Mouse (Mus musculus) liver, postnatal 0 days (tissue): ENCODE measurements around the gene Dpysl5. TPM values are rescaled to one million over a fixed set of nuclear protein-coding genes. Genes with fewer than 3 reads are reported as not detected.
"Not testable (repeated sequence)": the region's sequence is repeated elsewhere in the genome, so short reads cannot be mapped to it uniquely, and the experiment has no call there.

Source experiments
- ATAC-seq: fragments of 200-750 bp; cut with Nextera tagmentation; 2 replicates; pipeline ENCODE4 v1.8.0; 2017; ENCODE audit warnings: mild to moderate bottlenecking, moderate library complexity
- DNase-seq: peaks from one replicate; pipeline ENCODE4 v3.0.0-alpha.2; 2016
- H3K27ac ChIP-seq: fragments of 300-500 bp; sonication (generic); 2 replicates; pipeline ENCODE4 v1.5.1; 2014; ENCODE audit warnings: antibody characterized with exemption, moderate library complexity, mild to moderate bottlenecking, low read depth
- H3K27me3 ChIP-seq: fragments of 300-500 bp; sonication (generic); 2 replicates; pipeline ENCODE4 v1.6.1; 2014; ENCODE audit warnings: low read length, control low read depth, mixed read lengths; ENCODE audit not compliant: insufficient read depth
- H3K36me3 ChIP-seq: fragments of 300-500 bp; sonication (generic); replicated peaks from 2 replicates; pipeline ENCODE4 v1.6.1; 2014; ENCODE audit warnings: mild to moderate bottlenecking, control low read depth, low read length, moderate library complexity, mixed read lengths; ENCODE audit not compliant: insufficient read depth
- H3K4me1 ChIP-seq: fragments of 300-500 bp; sonication (generic); 2 replicates; pipeline ENCODE4 v1.6.1; 2014; ENCODE audit warnings: antibody characterized with exemption, mild to moderate bottlenecking, control low read depth; ENCODE audit not compliant: insufficient read depth
- H3K4me2 ChIP-seq: fragments of 300-500 bp; sonication (generic); 2 replicates; pipeline ENCODE4 v1.6.1; 2014; ENCODE audit warnings: low read depth, mild to moderate bottlenecking, low read length, moderate library complexity, mixed read lengths
- H3K4me3 ChIP-seq: fragments of 300-500 bp; sonication (generic); 2 replicates; pipeline ENCODE4 v1.5.1; 2014; ENCODE audit warnings: low read depth, low read length
- H3K9ac ChIP-seq: fragments of 300-500 bp; sonication (generic); replicated peaks from 2 replicates; pipeline ENCODE4 v1.6.1; 2014; ENCODE audit warnings: mild to moderate bottlenecking, moderate library complexity
- H3K9me3 ChIP-seq: fragments of 300-500 bp; sonication (generic); 2 replicates; pipeline ENCODE4 v1.6.1; 2016; ENCODE audit warnings: mild to moderate bottlenecking, control low read depth, low read length, mixed read lengths
- CTCF ChIP-seq: sonication (generic); IDR thresholded peaks from 2 replicates; pipeline ENCODE4 v1.5.1; 2016; ENCODE audit warnings: antibody characterized with exemption, low read depth
- EP300 ChIP-seq: IDR thresholded peaks from 2 replicates; pipeline ENCODE4 v1.6.1; 2016; ENCODE audit warnings: antibody characterized with exemption, low read depth, mild to moderate bottlenecking
- WGBS: fragments of 180-500 bp; shearing (Covaris S2); extraction: QIAGEN DNeasy Blood & Tissue Kit; methylation state at CpG from one replicate; pipeline ENCODE4 v1.1.7; 2014; ENCODE audit not compliant: insufficient replicate concordance; 5-methylcytosine and 5-hydroxymethylcytosine counted together
- polyA plus RNA-seq: library from polyadenylated mRNA; unstranded; fragments of >200 nt; fragmentation: Nextera tagmentation; extraction: Ambion mirVana; gene quantifications from 2 replicates; pipeline ENCODE4 v1.2.1, GENCODE M21; 2015

Gene Dpysl5
- polyA plus RNA-seq, 1 experiment from 2014 or later = 0.05 TPM

DNA sequence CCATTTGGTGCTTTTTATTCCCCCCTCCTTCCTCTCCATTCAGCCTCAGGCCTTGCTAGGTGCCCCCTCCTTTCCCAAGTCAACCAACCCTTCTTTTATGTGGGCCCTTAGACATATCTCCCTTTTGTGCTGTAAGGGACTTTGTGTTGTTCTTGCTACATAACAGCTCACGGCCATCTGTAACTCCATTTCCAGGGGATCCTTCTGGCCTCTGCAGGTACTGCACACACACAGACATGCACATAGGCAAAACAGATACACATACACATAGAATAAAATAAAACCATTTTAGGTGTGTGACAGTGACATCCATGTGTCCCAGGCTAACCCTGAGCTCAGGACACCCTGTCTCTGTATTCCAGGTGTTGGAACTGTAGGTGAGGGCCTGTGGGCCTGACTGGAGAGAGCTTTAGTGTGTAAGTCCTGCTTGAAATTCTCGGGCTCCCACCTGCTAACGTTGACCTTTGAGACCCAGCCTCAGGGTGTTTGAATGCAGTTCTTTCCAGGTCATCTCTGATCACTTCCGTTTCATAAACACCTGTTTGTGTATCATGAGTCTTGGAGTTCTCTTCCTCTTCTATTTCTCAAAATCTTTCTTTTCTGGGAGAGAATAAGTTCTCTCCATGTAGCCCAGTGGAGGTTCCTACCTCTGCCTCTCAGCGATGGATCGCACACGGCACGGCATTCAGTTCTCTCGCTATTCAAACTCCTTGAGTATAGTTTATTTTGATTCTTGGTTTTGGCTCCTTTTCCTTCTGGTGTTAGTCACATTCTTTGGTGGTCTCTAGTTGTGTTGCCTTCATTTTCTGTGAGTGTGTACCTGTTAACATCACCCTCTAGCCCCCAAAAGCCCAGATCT is 42.5 kb upstream of the Dpysl5 start:
- H3K4me1 ChIP-seq = peaks cover 22% of the 10 kb centered on the region
- H3K4me3 ChIP-seq = peak overlapping the region; percentile 94
- TF ChIP-seq CTCF (peak; percentile 23; the same call in 1 of the 2 replicates), EP300 (no peak)
- ATAC-seq = no peak
- H3K27ac ChIP-seq = no peak overlapping the region; the same call in 1 of the 2 replicates
- peak overlapping the region; percentile 68 for H3K4me2 ChIP-seq
- peaks cover 48% of the 10 kb centered on the region for H3K36me3 ChIP-seq
- DNase-seq = no peak
- H3K9me3 ChIP-seq = no peaks in the 10 kb centered on the region
- H3K27me3 ChIP-seq = no peaks in the 10 kb centered on the region
- peak overlapping the region; percentile 41 for H3K9ac ChIP-seq
- 85% methylated on average over 9 of the region's 9 CpGs for WGBS

DNA sequence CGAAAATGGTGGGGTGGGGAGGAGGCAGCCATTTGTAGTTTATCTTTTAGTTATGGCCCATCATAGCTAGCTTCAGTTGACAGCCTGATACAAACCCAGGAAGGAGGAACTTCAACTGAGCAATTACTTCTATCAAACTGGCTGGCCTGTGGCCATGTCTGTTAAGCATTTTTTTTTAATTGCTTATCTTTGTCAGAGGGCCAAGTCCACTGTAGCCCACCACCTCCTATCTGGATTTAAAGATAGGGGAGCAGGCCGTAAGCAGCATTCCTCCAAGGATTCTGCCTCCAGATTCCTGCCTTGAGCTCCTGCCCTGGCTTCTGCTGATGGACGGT is 41.9 kb upstream of the Dpysl5 start:
- H3K36me3 ChIP-seq = peaks cover 54% of the 10 kb centered on the region
- DNase-seq (no peak), ATAC-seq (no peak)
- H3K27ac ChIP-seq = no peak overlapping the region
- H3K9ac ChIP-seq = no peak overlapping the region
- no peaks in the 10 kb centered on the region for H3K27me3 ChIP-seq
- no peak for TF ChIP-seq CTCF
- no peaks in the 10 kb centered on the region for H3K9me3 ChIP-seq
- peaks cover 22% of the 10 kb centered on the region for H3K4me1 ChIP-seq
- peak overlapping the region; percentile 68 for H3K4me2 ChIP-seq
- WGBS = 57% methylated on average over 3 of the region's 3 CpGs
- peak overlapping the region; percentile 94; the same call in 1 of the 2 replicates for H3K4me3 ChIP-seq

DNA sequence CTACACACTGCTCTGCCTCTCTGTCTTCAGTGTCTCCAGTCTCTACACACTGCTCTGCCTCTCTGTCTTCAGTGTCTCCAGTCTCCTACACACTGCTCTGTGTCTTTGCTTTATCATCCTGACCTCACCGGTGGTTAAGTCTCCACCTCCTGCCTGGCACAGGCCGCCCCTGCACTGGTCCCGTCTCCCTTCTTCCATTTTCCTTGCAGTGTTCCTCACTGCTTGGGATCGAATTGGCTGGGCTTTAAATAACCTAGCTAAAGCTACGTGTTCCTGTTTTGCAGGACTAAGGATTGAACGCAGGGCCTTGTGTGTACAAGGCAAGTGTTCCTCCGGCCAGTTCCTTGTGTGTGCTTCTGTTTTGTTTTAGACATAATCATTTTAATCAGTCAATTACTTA is 41.3 kb upstream of the Dpysl5 start:
- Histone ChIP-seq H3K9me3 (no peaks in the 10 kb centered on the region), H3K4me3 (no peak overlapping the region), H3K9ac (no peak overlapping the region), H3K27ac (no peak overlapping the region), H3K4me2 (no peak overlapping the region), H3K27me3 (no peaks in the 10 kb centered on the region), H3K36me3 (peaks cover 60% of the 10 kb centered on the region), H3K4me1 (peaks cover 22% of the 10 kb centered on the region)
- ATAC-seq (no peak), DNase-seq (no peak)
- no peak for TF ChIP-seq CTCF
- TF ChIP-seq EP300 = no peak
- 77% methylated on average over 7 of the region's 7 CpGs for WGBS

DNA sequence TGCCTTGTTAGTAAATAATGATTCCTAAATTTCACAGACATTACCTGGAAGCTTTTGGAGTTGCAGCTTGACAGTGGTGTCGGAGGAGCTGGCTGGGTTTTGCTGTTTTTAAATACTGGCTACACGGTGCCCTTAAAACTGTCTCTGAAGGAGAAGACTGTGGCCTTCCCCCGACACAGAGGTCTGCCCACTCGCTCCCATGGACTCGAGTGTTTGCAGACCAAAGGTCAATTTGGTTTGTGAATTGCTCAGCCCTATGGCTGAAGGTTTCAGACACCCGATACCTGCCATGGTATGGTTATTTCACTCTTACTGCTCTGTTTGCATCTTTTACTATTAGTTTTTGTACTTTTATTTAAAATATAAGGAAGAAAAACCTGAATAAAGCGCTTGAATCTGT is 37.4 kb upstream of the Dpysl5 start:
- Histone ChIP-seq H3K27ac (peak overlapping the region; percentile 66), H3K9me3 (no peaks in the 10 kb centered on the region), H3K36me3 (peaks cover 72% of the 10 kb centered on the region), H3K9ac (no peak overlapping the region), H3K27me3 (no peaks in the 10 kb centered on the region), H3K4me3 (no peak overlapping the region), H3K4me2 (no peak overlapping the region), H3K4me1 (peaks cover 6% of the 10 kb centered on the region)
- WGBS = 64% methylated on average over 7 of the region's 7 CpGs
- ATAC-seq = peak; percentile 80
- TF ChIP-seq CTCF (no peak), EP300 (no peak)
- no peak for DNase-seq

DNA sequence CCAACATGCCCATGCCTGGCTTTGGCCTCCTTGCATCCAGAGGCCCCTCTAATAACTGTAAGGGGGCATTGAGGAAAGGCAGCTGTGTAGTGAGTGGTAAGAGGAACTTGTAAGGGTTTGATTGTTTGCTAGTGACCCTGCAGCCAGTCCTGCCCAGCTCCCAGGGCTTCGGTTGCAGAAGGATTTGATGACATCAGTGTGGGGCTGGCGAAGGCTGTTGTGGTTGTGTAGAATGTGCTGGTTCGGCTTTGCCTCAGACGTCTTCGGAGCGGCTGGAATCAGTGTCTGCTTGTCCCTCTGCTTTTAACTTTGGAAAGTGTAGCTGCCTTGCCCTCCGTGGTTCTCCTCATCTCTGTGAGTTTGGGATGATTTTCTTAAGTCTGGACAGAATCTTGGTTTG is 34.6 kb upstream of the Dpysl5 start:
- Histone ChIP-seq H3K9me3 (no peaks in the 10 kb centered on the region), H3K27me3 (no peaks in the 10 kb centered on the region), H3K4me3 (no peak overlapping the region), H3K27ac (no peak overlapping the region), H3K4me1 (no peaks in the 10 kb centered on the region), H3K9ac (no peak overlapping the region), H3K36me3 (peaks cover 51% of the 10 kb centered on the region), H3K4me2 (no peak overlapping the region)
- TF ChIP-seq CTCF = no peak
- TF ChIP-seq EP300 = no peak
- ATAC-seq = no peak
- DNase-seq = no peak
- 87% methylated on average over 7 of the region's 7 CpGs for WGBS

DNA sequence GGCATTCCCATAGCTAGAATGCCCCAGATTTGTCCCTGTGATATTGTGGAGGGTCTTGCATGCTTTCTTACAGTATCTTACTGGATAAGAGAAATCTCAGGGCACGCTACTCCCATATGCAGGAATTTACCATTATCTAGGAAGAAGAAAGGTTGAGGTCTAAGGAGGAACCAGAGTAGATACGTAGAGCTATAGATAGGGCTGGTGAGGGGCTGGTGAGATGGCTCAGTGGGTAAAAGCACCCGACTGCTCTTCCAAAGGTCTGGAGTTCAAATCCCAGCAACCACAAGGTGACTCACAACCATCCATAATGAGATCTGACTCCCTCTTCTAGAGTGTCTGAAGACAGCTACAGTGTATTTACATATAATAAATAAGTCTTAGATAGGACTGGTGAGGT is 33.3 kb upstream of the Dpysl5 start:
- DNase-seq, H3K9ac ChIP-seq, H3K4me2 ChIP-seq, H3K4me1 ChIP-seq, ATAC-seq, H3K9me3 ChIP-seq, H3K4me3 ChIP-seq, H3K27ac ChIP-seq, H3K27me3 ChIP-seq: not testable (repeated sequence)
- 86% methylated on average over 3 of the region's 3 CpGs for WGBS
- peaks cover 38% of the 10 kb centered on the region for H3K36me3 ChIP-seq
